Mouse (Mus musculus) retina, embryonic 14.5 days (tissue): Measurements from ENCODE around the gene Coa3.
"Not testable (repeated sequence)": the region's sequence is repeated elsewhere in the genome, so short reads cannot be mapped to it uniquely, and the experiment has no call there.

Experiments
- DNase-seq: peaks from one replicate; pipeline ENCODE4 v3.0.0-alpha.2; 2015; ENCODE audit warnings: low spot score

Coa3 gene

DNA sequence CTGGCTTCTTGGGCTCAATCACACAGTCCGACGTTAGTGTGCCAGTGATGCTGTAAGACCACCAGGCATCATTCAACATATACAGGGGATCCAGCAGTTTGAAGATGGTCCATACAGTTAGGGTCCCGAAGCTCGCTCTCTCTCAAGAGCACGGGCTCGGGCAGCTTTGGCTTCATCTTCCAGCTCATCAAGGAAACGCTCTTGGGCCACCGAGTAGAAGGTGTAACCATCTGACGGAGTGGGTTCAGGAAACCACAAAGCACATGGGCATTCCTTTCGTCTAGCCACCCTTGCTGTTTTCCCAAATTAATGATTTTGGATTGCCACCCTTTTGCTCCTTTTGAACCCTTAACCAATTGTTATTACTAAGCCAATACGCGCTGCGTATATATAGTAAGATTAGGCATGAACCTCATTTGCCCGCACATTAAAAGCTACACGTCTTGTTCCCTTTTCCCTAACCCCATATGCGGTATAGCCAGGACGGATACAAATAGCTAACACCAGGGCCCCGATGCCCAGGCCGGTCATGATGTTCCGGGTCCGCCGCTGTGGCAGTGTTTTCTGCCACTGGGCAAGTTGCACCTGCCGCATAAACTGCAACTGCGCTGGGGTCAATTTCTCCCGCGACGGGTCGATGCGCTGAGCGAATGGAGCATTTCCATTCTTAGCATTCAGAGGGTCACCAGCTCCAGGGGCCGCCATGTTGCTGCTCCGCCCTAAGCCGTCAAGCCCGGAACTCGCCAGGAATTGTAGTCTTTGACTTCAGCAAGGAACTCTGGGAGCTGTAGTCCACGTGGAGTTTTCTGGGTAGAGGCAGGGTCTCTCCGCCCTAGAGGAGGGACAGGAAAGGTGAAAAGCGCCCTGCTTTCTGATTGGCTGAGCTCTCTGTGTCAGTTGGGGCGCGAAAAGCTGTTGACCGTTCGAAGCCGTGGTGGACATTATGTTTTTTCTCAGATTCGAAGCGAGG is at the start of gene Coa3, which contains the start of gene Cntd1:
Gene Coa3 (minus strand): TSS at position 892 of the 970 bp plus-strand sequence.
Gene Cntd1 (plus strand): TSS at position 790 of the 970 bp plus-strand sequence.
- DNase-seq = peak; percentile 93

DNA sequence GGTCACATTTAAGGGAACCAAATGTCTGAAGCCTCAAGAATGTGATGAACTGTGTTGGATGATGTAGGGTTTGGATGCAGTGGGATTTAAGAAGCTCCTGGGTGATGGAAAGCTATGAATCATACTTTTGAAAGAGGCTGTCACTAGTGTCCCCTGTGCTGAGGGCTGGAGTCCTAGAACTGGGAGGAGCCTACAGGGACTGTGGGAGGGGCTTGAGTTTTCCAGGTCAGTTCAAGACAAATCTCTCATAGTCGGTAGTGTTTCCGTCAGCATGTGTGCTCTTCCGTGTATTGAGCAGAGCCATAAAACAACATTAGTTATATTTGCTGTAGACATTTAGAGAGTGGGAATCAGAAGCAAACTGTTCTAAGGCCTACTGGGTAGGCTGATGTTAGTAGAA is 48.4 kb upstream of the Coa3 start:
- DNase-seq = peak; percentile 23

DNA sequence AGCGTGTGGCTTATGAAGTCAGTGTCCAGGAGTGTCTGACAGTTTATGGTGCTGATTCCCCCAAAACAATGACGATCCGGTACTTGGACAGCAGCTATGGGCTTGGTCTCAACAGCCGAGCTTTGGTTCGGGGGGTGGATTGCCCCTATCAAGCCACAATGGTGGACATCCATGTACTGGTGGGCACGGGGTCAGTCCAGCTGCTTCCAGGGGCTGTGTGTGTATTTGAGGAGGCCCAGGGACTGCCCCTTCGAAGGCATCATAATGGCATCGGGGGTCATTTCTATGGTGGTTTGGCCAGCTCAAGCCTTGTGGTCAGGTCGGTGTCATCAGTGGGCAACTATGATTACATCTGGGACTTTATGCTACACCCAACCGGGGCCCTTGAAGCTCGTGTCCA is 47.2 kb upstream of the Coa3 start:
- no peak for DNase-seq

DNA sequence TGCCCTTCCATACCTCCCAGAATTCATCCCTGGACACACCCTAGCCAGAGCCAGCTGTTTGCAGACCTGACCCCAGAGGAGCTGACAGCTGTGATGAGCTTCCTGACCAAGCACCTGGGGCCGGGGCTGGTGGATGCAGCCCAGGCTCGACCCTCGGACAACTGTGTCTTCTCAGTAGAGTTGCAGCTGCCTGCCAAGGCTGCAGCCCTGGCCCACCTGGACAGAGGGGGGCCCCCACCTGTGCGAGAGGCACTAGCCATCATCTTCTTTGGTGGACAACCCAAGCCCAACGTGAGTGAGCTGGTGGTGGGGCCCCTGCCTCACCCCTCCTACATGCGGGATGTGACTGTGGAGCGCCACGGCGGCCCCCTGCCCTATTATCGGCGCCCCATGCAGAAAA is 46.3 kb upstream of the Coa3 start:
- not testable (repeated sequence) for DNase-seq

DNA sequence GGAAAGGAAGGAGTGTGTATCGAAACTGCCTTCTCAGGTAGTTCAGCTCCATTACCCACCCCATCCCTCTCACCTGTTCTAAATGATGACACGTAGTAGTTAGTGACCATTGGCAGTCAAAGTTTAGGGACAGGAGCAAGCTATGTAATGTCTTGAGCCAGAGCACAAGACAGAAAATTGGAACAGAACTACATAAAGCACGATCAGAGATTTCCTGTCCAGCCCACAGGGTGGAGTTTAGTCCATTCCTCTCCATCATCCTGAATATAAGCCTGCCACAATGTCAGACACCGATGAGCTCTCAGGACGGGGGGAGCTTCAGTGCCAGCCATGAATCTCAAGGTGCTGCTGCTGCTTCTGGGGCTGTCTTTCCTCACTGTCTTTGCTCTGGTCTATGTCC is 45.8 kb upstream of the Coa3 start, which contains the start of gene Aoc2:
Gene Aoc2 (plus strand): TSS at position 301 of the 400 bp plus-strand sequence.
- no peak for DNase-seq

DNA sequence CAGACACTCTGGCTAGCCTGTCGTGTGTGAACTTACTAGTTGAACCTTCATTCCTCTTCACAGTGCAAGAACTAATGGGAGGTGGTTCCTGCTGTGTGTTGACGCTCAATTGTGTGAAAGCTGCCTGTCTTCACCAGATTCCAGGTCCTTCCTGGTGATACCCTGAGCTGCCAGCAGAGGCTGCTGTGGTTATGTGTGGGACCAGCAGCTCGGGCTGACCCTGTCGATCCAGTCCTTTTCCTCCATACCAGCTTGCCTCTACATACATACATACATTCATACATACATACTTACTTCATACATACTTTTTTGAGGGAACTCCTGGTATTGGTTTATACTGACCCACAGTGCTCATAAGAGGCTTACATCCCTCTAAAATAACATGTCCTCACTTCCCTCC is 44.7 kb upstream of the Coa3 start:
- peak; percentile 81 for DNase-seq

DNA sequence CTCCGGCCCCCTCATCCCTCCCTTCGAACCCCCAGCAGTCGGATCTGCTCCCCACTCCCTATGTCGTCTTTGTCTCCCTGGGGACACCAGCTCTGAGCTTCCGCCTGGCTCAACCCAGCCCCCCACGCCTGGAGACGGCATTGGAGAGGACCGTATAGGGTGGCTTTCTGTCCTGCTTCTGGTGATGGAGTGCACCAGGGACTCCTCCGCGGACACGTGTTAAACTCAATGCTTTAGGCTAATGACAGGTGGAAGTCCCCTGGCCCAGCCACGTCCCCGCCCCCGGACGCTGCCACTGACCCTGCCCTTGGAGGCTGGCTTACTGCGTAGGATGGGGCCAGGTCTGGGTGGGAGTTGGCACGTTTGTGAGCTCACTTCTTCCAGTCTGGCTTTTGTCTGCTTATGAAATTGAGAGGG is 37.6 kb upstream of the Coa3 start:
- DNase-seq = peak; percentile 24

DNA sequence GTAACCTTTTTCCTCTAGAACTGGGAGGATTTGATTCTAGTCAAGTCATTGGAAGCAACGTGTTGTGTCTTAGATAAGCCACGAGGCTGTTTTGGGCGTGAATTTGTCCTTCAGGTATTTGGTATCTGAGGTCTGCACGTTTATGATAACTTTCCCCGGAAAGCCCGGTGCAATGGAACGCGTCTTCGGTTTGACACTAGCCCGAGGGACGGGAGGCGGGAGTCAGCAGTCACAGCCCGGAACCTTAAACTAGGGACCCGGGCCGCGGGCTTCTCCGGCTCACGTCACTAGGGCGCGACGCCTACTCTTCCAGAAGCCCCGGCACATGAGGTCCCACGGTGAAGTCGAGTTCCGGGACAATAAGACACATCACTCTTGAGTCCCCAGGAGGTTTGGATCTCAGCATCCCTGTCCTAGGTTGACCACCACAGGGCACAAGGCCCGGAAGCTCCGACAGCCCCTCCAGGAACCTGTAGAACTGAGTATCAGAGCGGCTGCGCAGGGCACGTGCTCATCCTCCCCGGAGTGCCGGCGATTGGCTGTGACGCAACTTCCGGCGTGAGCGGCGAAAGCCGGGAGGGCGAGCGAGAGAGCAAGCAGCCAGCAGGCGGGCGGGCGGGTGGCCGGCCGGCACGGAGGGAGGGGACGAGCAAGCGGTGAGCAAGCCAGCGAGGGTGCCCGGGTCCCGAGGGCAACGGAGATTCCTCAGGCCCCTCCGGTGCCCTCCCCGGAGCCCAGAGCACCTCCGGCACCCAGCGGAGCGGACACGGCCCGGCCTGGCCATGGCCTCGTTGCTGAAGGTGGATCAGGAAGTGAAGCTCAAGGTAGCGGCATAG is 37.0 kb upstream of the Coa3 start, which contains the start of gene Psme3:
Gene Psme3 (plus strand): TSS at position 549 of the 836 bp plus-strand sequence.
- DNase-seq = peak; percentile 91

DNA sequence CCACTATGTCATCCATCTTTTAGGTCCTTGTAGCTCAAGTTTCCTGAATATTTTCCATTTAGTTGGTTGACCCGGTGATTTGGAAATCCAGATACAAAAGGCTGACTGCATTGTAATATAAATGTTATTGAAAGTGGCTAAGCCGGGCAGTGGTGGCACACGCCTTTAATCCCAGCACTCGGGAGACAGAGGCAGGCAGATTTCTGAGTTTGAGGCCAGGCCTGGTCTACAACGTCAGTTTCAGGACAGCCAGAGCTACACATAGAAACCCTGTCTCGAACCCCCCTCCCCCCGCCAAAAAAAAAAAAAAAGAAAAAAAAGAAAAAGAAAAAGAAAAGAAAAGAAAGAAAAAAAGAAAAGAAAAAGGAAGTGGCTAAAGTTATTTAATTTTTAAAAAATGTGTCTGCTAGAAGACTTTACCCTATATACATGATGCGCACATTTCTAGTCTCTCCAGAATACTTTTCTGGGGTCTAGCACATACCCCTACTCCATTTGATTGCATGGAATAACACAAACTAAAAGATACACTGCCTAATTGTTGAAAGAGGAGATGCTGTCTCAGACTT is 36.3 kb upstream of the Coa3 start:
- no peak for DNase-seq

DNA sequence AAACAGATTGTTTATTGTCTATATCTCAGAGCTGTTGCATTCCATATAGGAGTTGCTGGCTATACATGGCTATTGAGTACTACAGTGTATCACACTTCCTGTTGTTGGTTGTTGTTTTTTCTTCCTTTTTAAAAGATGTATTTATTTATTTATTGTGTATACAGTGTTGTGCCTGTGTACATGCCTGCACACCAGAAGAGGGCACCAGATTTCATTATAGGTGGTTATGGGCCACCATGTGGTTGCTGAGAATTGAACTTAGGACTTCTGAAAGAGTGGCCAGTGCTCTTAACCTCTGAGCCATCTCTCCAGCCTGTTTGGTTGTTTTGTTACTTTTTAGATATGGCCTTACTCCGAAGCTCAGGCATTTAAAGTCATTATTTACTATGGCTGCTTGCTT is 35.7 kb upstream of the Coa3 start:
- no peak for DNase-seq

DNA sequence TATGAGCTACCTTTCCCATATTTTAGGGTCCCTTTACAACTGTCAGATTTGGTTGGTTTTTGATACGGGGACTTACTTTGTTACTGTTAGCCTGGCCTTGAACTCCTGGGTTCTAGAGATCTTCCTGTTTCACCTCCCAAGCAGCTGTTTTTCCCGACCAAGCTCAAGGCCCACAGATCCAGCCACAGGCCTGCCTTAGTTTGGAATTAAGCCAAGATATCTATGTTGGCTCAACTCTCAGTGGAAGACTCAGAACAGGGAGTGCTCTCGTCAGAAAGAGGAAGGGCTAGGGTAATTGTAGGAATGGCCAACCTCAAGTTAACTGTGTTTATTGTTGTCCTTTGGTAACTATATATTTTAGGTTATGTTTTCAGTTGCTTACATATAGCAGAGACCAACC is 33.2 kb upstream of the Coa3 start:
- no peak for DNase-seq

DNA sequence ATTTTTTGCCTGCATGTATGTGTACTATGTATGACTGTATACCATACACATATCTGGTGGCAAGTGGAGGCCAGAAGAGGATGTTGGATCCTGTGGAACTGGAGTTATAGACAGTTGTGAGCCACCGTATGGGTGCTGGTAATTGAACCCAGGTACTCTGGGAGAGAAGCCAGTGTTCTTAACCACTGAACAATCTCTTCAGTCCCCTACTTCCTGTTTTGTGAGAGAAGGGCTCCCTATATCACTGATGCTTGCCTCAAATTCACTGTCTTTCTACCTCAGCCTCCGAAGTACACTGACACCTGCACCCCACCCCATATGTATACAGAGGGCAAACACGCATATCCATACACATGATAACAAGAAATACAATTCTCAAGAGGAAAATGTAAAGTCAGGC is 32.2 kb upstream of the Coa3 start:
- DNase-seq = no peak

DNA sequence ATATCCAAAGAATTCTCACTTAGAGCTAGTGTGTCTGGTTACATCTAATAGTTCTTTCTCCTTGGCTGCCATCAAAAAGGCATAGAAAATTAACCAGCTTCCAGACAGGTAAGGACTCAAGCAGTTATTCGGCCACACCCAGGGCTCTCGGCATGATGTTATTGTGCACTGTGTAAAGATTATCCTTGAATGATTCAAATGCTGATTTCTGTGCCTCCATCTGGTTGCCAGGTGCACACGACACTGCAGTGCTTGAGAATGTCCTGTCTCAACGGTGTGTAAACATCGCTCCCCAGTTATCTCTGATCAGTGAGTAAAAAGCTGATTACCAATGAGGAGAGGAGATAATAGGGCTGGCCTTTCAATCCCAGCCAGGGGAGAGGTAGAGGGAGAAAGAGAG is 28.8 kb upstream of the Coa3 start:
- DNase-seq = no peak

DNA sequence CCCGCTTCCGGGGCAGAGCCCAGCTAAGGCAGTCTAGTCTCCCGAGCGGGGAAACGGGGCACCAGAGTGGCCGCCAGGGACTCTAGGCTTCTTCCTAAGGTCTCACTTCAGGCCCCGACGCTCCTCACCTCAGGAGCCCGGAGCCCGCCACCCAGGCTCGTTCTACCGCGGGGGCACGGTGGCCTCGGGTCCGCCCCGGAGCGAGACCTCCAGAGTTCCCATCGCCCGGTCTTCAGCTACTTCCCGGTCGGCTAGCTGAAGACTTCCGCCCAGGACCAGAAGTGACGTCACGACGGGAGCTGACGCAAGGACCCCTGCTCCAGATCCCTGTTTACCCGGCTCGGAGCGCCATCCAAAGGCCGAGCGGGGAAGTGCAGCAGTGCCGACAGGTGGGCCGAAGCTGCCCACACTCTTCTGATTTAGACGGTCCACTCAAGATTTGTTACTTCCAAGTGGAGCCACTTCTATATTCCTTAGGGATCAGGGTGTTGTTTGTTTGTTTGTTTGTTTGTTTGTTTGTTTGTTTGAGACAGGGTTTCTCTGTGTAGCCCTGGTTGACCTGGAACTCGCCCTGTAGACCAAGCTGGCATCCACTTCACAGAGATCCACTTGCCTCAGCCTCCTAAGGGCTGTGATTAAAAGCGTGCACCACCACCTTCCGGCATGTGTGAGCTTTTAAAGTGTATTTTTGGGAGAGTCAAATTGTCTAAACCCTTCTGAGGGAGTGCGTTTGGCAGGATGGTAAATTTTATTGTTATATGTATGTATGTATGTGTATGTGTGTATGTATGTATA is 23.3 kb upstream of the Coa3 start, which contains the start of gene Becn1:
Gene Becn1 (minus strand): TSS at position 283 of the 795 bp plus-strand sequence.
- peak; percentile 98 for DNase-seq

DNA sequence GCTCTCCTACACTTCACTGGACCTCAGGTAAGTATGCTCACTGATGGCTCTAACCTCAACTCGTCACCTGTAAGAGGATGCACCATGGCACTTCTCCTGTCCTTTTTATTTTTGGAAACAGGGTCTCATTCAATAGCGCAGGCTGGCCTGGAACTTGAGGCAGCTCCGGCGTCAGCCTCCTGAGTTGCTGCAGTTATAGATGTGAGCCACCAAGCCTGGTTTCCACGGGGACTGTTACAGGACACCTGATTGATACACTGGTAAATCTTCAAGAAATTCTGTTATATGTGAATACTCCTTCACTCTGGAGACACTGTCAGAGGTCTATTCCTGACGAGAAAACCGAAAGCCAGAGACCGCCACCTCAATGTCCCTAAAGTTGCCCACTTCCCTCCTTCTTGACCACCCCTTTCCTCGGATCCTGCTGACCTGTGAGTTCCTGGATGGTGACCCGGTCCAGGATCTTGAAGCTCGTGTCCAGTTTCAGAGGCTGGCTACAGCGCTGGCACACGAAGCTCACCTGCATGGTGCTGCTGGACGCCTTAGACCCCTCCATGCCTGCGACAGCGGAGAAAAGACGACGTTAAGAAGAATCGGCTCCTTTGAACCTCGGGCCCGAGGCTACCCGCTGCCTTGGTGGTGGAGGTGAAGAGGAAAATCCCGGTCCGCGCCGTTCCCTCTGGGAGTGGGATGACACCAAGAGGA is 22.5 kb upstream of the Coa3 start:
- DNase-seq = no peak

DNA sequence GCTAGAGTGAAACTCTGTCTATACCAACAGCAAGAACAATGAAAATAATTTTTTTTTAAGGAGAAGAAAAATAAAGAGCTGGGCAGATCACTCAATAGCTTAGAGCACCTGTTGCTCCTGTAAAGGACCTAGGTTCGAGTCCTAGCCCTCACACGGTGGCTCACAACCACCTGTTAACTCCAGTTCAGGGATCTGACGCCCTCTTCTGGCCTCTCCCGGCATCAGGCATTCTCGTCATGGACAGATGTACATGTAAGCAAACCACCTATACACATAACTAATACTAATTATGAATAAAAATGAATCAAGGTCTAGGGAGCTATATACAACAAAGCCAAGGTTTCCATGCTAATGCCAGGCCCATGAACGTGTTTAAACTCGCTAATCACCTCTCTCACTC is 22.0 kb upstream of the Coa3 start:
- no peak for DNase-seq

DNA sequence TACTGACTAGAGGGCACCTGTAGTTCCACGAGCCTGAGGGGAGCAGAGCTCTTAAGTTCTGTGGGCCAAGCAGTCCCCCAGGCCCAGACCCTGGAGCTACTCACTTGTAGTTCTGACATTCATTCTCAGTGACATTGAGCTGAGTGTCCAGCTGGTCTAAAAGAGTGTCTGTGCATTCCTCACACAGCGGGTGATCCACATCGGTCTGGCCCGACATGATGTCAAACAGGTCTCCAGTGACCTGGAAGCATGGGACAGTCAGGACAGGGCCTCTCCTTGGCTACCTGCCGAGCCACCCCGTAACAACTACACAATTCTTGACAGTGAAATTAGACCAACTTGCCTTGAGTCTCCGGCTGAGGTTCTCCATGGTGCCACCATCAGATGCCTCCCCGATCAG is 16.3 kb upstream of the Coa3 start:
- DNase-seq = peak; percentile 45

DNA sequence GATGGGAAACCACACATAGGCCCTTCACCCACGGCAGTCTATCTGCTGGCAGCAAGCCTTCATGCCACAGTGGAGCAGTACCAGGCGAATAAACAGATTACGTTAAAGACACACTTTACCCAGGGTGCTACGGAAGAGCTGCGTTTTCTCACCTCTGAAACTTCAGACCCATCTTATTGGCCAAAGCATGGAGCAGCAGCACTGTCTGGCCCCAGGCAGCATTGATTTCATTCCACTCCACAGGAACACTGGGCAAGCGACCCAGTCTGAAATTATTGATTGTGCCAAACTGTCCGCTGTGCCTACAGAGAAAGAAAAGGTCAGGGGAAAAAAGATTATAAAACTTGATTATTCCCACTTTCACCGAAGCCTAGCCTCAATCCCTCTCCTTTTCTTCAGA is 12.3 kb upstream of the Coa3 start:
- no peak for DNase-seq

DNA sequence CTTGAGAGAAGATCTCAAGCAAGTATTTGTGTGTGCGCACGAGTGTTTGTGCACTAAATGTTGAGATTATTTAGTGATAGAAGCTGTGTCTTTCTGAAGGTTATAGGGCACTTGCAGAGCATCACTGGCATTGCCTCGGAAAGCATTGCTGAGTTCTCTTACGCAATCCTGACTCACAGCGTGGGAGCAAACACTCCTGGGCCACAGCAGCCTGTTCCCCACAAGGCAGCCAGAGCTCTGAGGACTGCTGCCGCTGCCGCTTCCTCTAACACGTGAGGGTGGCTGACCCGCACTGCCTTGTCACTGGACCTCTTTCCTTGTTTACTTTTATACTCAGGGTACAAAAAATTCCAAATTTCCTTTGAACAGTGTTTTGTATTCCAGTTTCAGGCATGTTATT is 8.4 kb upstream of the Coa3 start:
- no peak for DNase-seq

DNA sequence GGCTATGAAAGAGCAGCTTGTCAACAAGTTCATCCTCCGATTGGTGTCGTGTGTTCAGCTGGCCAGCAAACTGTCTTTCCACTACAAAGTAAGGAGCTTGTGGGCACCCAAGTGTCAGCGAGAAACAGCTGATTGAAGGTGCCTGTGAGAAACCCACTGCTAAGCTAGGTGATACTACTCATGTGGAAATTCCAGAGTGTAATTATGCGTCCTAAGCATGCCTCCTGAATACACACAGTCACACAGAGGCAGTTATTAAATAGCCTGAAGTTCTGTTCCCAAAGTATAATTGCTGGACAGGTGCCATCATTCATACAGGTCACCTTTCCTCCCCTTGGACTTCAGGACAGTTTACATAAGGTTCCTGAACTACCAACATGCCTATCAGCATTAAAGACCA is 4.9 kb upstream of the Coa3 start:
- no peak for DNase-seq

DNA sequence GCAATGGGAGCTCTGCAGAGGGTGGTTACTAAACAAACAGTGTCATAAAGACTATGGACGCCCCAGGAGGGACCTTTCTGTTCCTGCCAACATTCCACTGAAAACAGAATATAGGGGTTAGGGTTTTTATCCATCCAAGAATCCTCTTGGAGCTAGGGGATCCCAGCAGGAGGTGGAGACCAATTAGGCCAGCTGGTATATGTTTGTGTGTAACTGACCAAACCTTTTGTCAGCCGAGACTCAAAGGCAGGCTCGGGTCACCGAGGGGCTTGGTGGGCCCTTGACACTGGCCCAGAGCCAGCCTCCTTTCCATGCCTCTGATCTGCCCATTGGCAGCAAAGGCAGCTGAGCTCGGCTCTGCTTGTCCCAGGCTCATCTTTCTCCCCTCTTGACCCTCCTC is 4.0 kb upstream of the Coa3 start:
- DNase-seq = peak; percentile 58
